Mouse (Mus musculus): ENCODE measurements around the gene Fkbp11. TPM values are rescaled to one million over a fixed set of nuclear protein-coding genes. Genes with fewer than 3 reads are reported as not detected.
"Not testable (repeated sequence)": the region's sequence is repeated elsewhere in the genome, so short reads cannot be mapped to it uniquely, and the experiment has no call there.

Fkbp11 gene
- polyA plus RNA-seq, 1 experiment: 4.7 TPM

- WGBS: 96% methylated on average over 2 of the region's 2 CpGs
These were observed 21.1 kb upstream of the Fkbp11 start for GRCm38 (mm10) chr15:98749093-98749492.

GRCm38 (mm10) chr15:98747296-98747695, 19.3 kb upstream of the Fkbp11 start:
- no peak for TF ChIP-seq POLR2A (IDR thresholded peaks at IDR 0.05; ENCODE audit: borderline replicate concordance, insufficient read depth, low read length)
- no peak for TF ChIP-seq CTCF (IDR thresholded peaks at IDR 0.05; ENCODE audit: borderline replicate concordance, insufficient read depth, low read depth, low read length)

More at GRCm38 (mm10) chr15:98749093-98749492, 21.1 kb upstream of the Fkbp11 start:
- TF ChIP-seq CTCF (IDR thresholded peaks at IDR 0.05; ENCODE audit: borderline replicate concordance, insufficient read depth, low read depth, low read length): no peak
- no peak for TF ChIP-seq POLR2A (IDR thresholded peaks at IDR 0.05; ENCODE audit: borderline replicate concordance, insufficient read depth, low read length)
- H3K4me3 ChIP-seq (replicated peaks; ENCODE audit: insufficient read depth, low read depth, low read length): no peak overlapping the region
- no peak for DNase-seq
- peaks cover 3% of the 10 kb centered on the region; the same call in 1 of the 2 replicates for H3K4me1 ChIP-seq (ENCODE audit: control insufficient read depth, insufficient read depth, low read length)
- H3K27me3 ChIP-seq (ENCODE audit: control insufficient read depth, insufficient read depth, low read length): no peaks in the 10 kb centered on the region
- no peak overlapping the region for H3K27ac ChIP-seq (ENCODE audit: insufficient read depth, low read length)

GRCm38 (mm10) chr15:98746344-98746965, 18.5 kb upstream of the Fkbp11 start:
- Histone ChIP-seq H3K27ac (ENCODE audit: insufficient read depth, low read length) (no peak overlapping the region), H3K4me3 (replicated peaks; ENCODE audit: insufficient read depth, low read depth, low read length) (no peak overlapping the region), H3K4me1 (ENCODE audit: control insufficient read depth, insufficient read depth, low read length) (peaks cover 3% of the 10 kb centered on the region; the same call in 1 of the 2 replicates), H3K27me3 (ENCODE audit: control insufficient read depth, insufficient read depth, low read length) (no peaks in the 10 kb centered on the region)
- WGBS: 76% methylated on average over 10 of the region's 10 CpGs
- TF ChIP-seq CTCF (IDR thresholded peaks at IDR 0.05; ENCODE audit: borderline replicate concordance, insufficient read depth, low read depth, low read length) (no peak), POLR2A (IDR thresholded peaks at IDR 0.05; ENCODE audit: borderline replicate concordance, insufficient read depth, low read length) (no peak)
- no peak for DNase-seq

More at GRCm38 (mm10) chr15:98747296-98747695, 19.3 kb upstream of the Fkbp11 start:
- Histone ChIP-seq H3K27me3 (ENCODE audit: control insufficient read depth, insufficient read depth, low read length) (no peaks in the 10 kb centered on the region), H3K4me3 (replicated peaks; ENCODE audit: insufficient read depth, low read depth, low read length) (no peak overlapping the region), H3K4me1 (ENCODE audit: control insufficient read depth, insufficient read depth, low read length) (peaks cover 3% of the 10 kb centered on the region; the same call in 1 of the 2 replicates), H3K27ac (ENCODE audit: insufficient read depth, low read length) (no peak overlapping the region)
- 76% methylated on average over 6 of the region's 6 CpGs for WGBS
- no peak for DNase-seq

- H3K4me3 ChIP-seq (replicated peaks; ENCODE audit: insufficient read depth, low read depth, low read length); DNase-seq; H3K27me3 ChIP-seq (ENCODE audit: control insufficient read depth, insufficient read depth, low read length); H3K27ac ChIP-seq (ENCODE audit: insufficient read depth, low read length); H3K4me1 ChIP-seq (ENCODE audit: control insufficient read depth, insufficient read depth, low read length): not testable (repeated sequence)
- 90% methylated on average over 3 of the region's 3 CpGs for WGBS
These were observed 15.9 kb upstream of the Fkbp11 start for GRCm38 (mm10) chr15:98743863-98744262.

- H3K27ac ChIP-seq (ENCODE audit: insufficient read depth, low read length): no peak overlapping the region
- 76% methylated on average over 8 of the region's 8 CpGs for WGBS
These were observed 14.9 kb upstream of the Fkbp11 start for GRCm38 (mm10) chr15:98742766-98743428.

GRCm38 (mm10) chr15:98740219-98740618, 12.2 kb upstream of the Fkbp11 start:
- no peak for TF ChIP-seq POLR2A (IDR thresholded peaks at IDR 0.05; ENCODE audit: borderline replicate concordance, insufficient read depth, low read length)
- no peak for TF ChIP-seq CTCF (IDR thresholded peaks at IDR 0.05; ENCODE audit: borderline replicate concordance, insufficient read depth, low read depth, low read length)
- no peak overlapping the region for H3K27ac ChIP-seq (ENCODE audit: insufficient read depth, low read length)
- WGBS: 86% methylated on average over 8 of the region's 8 CpGs
- H3K4me1 ChIP-seq (ENCODE audit: control insufficient read depth, insufficient read depth, low read length): no peaks in the 10 kb centered on the region
- H3K27me3 ChIP-seq (ENCODE audit: control insufficient read depth, insufficient read depth, low read length): no peaks in the 10 kb centered on the region
- H3K4me3 ChIP-seq (replicated peaks; ENCODE audit: insufficient read depth, low read depth, low read length): no peak overlapping the region
- DNase-seq: no peak

More at GRCm38 (mm10) chr15:98742766-98743428, 14.9 kb upstream of the Fkbp11 start:
- no peaks in the 10 kb centered on the region for H3K27me3 ChIP-seq (ENCODE audit: control insufficient read depth, insufficient read depth, low read length)
- no peak overlapping the region for H3K4me3 ChIP-seq (replicated peaks; ENCODE audit: insufficient read depth, low read depth, low read length)
- peaks cover 3% of the 10 kb centered on the region; the same call in 1 of the 2 replicates for H3K4me1 ChIP-seq (ENCODE audit: control insufficient read depth, insufficient read depth, low read length)
- DNase-seq: no peak
- TF ChIP-seq CTCF (IDR thresholded peaks at IDR 0.05; ENCODE audit: borderline replicate concordance, insufficient read depth, low read depth, low read length) (no peak), POLR2A (IDR thresholded peaks at IDR 0.05; ENCODE audit: borderline replicate concordance, insufficient read depth, low read length) (no peak)

GRCm38 (mm10) chr15:98738796-98739195, 10.8 kb upstream of the Fkbp11 start:
- H3K4me1 ChIP-seq (ENCODE audit: control insufficient read depth, insufficient read depth, low read length): no peaks in the 10 kb centered on the region
- no peak overlapping the region for H3K4me3 ChIP-seq (replicated peaks; ENCODE audit: insufficient read depth, low read depth, low read length)
- WGBS: 65% methylated on average over 4 of the region's 4 CpGs
- no peak for TF ChIP-seq POLR2A (IDR thresholded peaks at IDR 0.05; ENCODE audit: borderline replicate concordance, insufficient read depth, low read length)
- peak; percentile 10; the same call in 1 of the 2 replicates for TF ChIP-seq CTCF (IDR thresholded peaks at IDR 0.05; ENCODE audit: borderline replicate concordance, insufficient read depth, low read depth, low read length)
- no peak for DNase-seq
- no peaks in the 10 kb centered on the region for H3K27me3 ChIP-seq (ENCODE audit: control insufficient read depth, insufficient read depth, low read length)
- H3K27ac ChIP-seq (ENCODE audit: insufficient read depth, low read length): no peak overlapping the region

- Histone ChIP-seq H3K4me1 (ENCODE audit: control insufficient read depth, insufficient read depth, low read length) (no peaks in the 10 kb centered on the region), H3K4me3 (replicated peaks; ENCODE audit: insufficient read depth, low read depth, low read length) (no peak overlapping the region), H3K27ac (ENCODE audit: insufficient read depth, low read length) (no peak overlapping the region), H3K27me3 (ENCODE audit: control insufficient read depth, insufficient read depth, low read length) (no peaks in the 10 kb centered on the region)
- no peak for DNase-seq
- no peak for TF ChIP-seq POLR2A (IDR thresholded peaks at IDR 0.05; ENCODE audit: borderline replicate concordance, insufficient read depth, low read length)
- TF ChIP-seq CTCF (IDR thresholded peaks at IDR 0.05; ENCODE audit: borderline replicate concordance, insufficient read depth, low read depth, low read length): peak; percentile 34; the same call in 1 of the 2 replicates
These were observed 9.9 kb upstream of the Fkbp11 start for GRCm38 (mm10) chr15:98737881-98738280.
